Mouse (Mus musculus) granulocyte monocyte progenitor cell, adult 5-6 weeks (primary cell): ENCODE results near the gene Ppm1l. TPM values are rescaled to one million over a fixed set of nuclear protein-coding genes. Genes with fewer than 3 reads are reported as not detected.

Experiments used
- ATAC-seq: replicated peaks from 2 replicates; pipeline ENCODE4 v1.8.0; 2016; ENCODE audit warnings: mild to moderate bottlenecking, moderate TSS enrichment, inconsistent platforms; ENCODE audit not compliant: poor library complexity, severe bottlenecking
- total RNA-seq, 2 experiments: library from RNA; stranded (forward) in 1 of 2; stranded (reverse) in 1 of 2; fragments of 200-712, 200-1000 nt in 1 of 2; fragments of >200 nt in 1 of 2; fragmentation: Nextera tagmentation in 1 of 2; gene quantifications; 2 replicates each; pipeline ENCODE4 v1.2.3; 2014 to 2017

The Ppm1l gene
- total RNA-seq, 2 experiments from 2014 or later: 0.72 to 1.3 TPM

- ATAC-seq: no peak
Measured at GRCm38 (mm10) chr3:69329910-69330309, 13.2 kb downstream of the Ppm1l start.

GRCm38 (mm10) chr3:69333819-69334218 is 17.2 kb downstream of the Ppm1l start:
- no peak for ATAC-seq

GRCm38 (mm10) chr3:69340486-69340885 is 23.8 kb downstream of the Ppm1l start:
- no peak for ATAC-seq

- no peak for ATAC-seq
Measured at GRCm38 (mm10) chr3:69340971-69341370, 24.3 kb downstream of the Ppm1l start.

- no peak for ATAC-seq
Measured at GRCm38 (mm10) chr3:69341514-69341913, 24.9 kb downstream of the Ppm1l start.

- no peak for ATAC-seq
Measured at GRCm38 (mm10) chr3:69342247-69342921, 25.7 kb downstream of the Ppm1l start.

- no peak for ATAC-seq
Measured at GRCm38 (mm10) chr3:69343124-69343523, 26.5 kb downstream of the Ppm1l start.

- ATAC-seq: no peak
Measured at GRCm38 (mm10) chr3:69346514-69346913, 29.9 kb downstream of the Ppm1l start.

- no peak for ATAC-seq
Measured at GRCm38 (mm10) chr3:69348197-69348920, 31.7 kb downstream of the Ppm1l start.

- ATAC-seq: no peak
Measured at GRCm38 (mm10) chr3:69348921-69349237, 32.2 kb downstream of the Ppm1l start.

GRCm38 (mm10) chr3:69349973-69350372 is 33.3 kb downstream of the Ppm1l start:
- peak; percentile 42 for ATAC-seq

GRCm38 (mm10) chr3:69352194-69352593 is 35.5 kb downstream of the Ppm1l start:
- no peak for ATAC-seq

- no peak for ATAC-seq
Measured at GRCm38 (mm10) chr3:69354681-69355080, 38.0 kb downstream of the Ppm1l start.

GRCm38 (mm10) chr3:69356078-69356665 is 39.5 kb downstream of the Ppm1l start:
- ATAC-seq: no peak

- ATAC-seq: no peak
Measured at GRCm38 (mm10) chr3:69356781-69357180, 40.1 kb downstream of the Ppm1l start.

- ATAC-seq: no peak
Measured at GRCm38 (mm10) chr3:69357897-69358619, 41.4 kb downstream of the Ppm1l start.

GRCm38 (mm10) chr3:69358620-69358964 is 41.9 kb downstream of the Ppm1l start:
- no peak for ATAC-seq

GRCm38 (mm10) chr3:69360263-69360895 is 43.7 kb downstream of the Ppm1l start:
- ATAC-seq: no peak

- no peak for ATAC-seq
Measured at GRCm38 (mm10) chr3:69361487-69362349, 45.1 kb downstream of the Ppm1l start.

- no peak for ATAC-seq
Measured at GRCm38 (mm10) chr3:69362350-69362790, 45.7 kb downstream of the Ppm1l start.
